Mouse (Mus musculus): ENCODE data around the gene 1810043G02Rik.
"Not testable (repeated sequence)": the region's sequence is repeated elsewhere in the genome, so short reads cannot be mapped to it uniquely, and the experiment has no call there.

Gene 1810043G02Rik

DNA sequence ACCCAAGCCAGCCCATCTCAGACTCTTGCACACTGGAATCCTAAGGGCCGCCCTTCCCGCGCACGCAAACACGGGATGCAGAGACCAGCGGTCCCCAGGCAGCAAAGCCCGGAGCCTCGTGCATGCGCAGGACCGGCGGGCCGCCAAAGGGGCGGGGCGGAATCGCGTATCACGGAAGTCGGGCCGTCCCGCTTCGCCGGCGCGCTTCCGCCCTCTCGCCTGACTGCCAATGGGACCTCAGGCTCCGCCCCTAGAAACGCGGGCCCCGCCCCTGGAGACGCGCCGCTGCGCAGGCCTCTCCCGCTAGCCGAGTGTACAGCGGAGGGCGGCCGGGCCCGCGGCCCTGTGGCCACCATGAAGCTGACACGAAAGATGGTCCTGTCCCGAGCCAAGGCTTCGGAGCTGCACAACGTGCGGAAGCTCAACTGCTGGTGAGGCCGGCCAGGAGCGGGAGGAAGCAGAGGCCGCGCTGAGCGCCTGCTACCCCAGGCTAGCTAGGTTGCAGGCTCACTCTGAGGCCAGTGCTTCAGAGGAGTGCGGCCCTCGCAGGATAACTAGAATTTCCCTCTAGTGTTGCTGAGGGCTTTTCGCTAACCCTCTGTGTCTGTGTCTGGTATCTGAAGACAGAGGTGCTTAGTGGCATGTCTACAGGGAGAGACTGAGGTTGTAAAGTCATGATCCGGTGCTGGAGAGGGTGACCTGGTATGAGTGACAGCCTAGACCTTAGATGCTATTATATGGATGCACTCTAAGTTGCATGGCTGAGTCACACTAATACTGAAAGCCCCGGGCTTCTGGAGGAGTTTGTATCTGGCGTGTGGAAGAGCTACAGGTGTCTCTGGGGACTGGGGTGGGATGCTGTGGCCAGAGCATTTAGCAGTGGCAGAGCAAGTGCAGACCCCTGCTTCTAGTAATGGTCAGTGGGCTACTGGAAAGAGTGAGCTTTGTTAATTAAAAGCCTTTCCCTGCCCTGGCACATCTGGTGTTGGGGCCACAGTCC is at the start of gene 1810043G02Rik:
Gene 1810043G02Rik (plus strand): TSS at position 174 of the 1,000 bp plus-strand sequence.
- peak; percentile 100 for DNase-seq (ENCODE audit: low spot score)

DNA sequence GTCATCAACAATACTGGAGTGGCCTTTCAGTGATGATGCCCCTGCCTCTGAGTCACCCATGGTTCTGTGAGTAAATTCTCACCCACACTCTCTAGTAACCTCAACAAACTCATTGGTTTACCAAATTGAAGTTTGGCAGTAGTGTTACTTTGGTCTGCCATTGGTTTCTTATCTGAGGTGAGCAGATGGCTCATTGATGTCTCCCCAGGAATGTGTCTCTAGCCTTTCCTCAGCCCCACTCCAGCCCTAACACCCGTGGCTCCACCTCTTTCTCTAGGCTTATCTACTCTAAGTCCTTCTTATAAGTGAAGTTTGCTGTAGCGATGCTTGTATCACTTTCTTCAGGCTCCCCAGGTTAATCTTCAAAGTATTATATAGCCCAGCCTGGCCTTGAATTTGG is 38.6 kb upstream of the 1810043G02Rik start:
- no peak for DNase-seq (ENCODE audit: low spot score)

DNA sequence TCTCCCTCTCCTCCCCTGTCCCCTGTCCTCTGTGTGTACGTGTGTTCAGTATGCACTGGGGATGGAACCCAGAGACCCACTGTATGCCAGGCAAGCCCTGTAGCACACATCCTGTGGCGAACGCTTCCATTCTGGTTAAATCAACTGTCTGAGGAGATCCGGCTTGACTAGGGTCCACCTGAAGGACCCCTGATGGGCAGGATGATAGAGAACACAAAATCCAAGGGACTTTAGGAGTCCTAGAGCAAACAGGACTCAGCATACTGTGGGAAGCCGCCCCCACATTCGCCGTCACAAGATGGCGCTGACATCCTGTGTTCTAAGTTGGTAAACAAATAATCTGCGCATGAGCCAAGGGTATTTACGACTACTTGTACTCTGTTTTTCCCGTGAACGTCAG is 27.9 kb upstream of the 1810043G02Rik start:
- not testable (repeated sequence) for DNase-seq (ENCODE audit: low spot score)

DNA sequence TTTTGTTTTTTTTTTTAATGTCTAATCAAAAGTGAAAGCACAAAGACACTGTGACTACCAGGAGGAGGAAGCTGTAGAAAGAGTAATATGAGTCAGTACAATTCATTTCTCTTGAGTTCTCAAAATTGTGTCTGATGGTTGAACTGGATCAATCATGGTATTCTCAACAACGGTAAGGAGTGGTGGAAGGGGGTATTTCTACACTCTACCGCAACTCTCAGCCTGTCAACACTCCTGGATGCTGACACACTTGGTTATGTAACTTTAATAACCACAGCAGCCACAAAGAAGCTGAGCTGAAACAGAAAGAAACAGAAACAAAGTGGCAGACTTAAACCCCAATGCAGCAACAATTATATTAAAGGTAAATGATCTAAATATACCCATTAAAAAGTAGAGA is 15.6 kb upstream of the 1810043G02Rik start:
- no peak for DNase-seq (ENCODE audit: low spot score)

DNA sequence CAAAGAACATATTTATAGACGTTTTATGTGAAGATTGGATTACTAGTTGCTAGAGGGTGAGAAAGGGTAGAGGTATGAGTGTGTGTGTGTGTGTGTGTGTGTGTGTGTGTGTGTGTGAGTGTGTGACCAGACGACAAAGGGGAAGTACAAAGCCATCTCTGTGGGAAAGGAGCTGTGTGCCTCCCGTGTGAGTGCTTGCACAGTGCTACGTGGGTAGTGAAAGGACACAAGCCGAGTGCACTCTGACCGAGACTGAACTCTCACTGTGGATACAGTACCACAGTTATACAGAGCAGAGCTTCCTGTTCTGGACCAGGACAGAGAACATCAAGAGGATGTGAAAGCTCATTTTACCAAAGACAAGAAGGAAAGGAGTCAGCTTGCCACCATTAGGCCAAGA is 14.4 kb upstream of the 1810043G02Rik start:
- DNase-seq (ENCODE audit: low spot score): no peak

DNA sequence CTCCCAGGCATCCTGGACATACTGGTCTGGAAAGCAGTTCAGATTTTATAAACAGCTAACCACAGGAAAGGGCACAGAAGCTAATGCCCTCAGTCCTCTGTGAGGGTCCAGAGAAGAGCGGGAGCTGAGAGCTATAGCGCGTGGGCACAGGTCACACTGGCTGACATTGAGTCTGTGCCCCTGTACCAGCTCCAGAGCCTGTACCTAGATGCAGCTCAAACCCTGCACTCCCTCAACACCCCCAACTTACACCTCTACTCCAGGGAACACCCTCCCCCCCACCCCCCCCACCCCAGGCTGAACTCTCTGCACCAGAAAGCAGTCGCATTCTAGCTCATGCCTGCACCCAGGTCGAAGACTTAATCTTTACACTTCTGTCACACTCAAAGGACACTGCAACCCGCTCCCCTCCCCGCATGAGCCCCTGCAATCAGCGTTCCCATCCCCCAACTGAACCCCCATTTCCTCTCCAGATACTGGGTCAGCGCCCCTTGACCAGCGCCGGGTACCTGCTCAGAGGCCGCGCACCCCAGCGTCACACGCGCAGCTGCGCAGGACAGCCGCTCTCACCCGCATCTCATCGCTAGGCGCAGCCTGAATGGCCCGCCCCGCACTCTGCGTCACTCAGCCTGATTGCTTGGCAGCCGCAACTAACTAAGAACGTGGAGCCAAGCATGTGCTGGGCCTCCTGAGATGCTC is 8.9 kb upstream of the 1810043G02Rik start:
- no peak for DNase-seq (ENCODE audit: low spot score)

DNA sequence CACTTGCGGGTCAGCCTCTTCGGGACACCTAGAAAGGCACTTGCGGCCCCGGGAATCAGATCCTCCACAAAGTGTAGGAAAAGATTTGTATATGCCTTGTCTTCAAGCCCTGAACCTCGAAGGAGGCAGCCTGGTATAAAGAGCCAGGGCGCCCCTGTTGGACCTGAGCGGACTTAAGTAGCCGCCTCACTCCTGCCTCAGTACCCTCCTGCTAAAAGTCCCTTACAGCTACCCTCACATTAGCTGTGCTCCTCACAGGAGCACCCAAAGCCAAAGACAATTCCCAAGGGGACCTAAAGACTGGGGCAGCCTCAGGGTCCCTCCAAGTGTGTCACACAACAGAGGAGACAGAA is 8.4 kb upstream of the 1810043G02Rik start:
- DNase-seq (ENCODE audit: low spot score): no peak

DNA sequence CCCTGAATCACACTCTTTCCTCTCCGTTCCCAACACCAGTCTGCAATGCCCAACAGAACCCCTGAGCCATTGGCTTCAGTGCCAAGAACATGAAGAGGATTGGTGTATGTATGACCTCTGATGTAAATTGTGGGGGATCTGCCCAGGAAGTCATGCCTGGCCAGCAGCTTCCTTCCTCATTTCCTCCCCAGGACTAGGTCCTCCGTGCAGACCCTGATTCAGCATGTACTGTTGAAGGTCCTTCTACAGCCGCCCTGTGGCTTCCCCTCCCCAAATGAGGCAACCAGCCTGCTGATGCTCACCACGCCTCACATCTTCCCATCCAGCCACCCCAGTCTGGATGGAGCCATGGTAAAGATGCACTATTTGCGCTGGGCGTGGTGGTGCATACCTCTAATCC is 7.8 kb upstream of the 1810043G02Rik start, which contains the start of gene Trpm2:
Gene Trpm2 (minus strand): TSS at position 83 of the 400 bp plus-strand sequence.
- DNase-seq (ENCODE audit: low spot score): no peak

DNA sequence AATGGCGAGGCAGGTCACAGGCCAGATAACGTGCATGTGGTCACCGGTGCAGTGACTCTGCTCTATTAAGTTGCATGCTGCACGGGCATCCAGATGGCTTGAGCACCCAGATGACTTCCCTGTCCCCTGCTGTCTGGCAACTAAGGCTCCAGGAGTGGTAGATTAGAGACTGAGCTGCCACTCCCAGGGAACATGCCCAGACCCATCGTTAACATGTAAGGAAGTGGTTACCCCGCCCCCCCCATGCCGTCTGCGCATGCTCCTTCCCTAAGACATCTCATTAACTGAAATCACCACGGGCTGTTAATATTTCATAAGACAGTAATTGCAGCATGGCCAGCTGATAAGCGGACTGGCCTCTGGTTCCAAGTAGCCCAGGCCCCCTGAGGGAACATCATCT is 7.1 kb upstream of the 1810043G02Rik start:
- DNase-seq (ENCODE audit: low spot score): no peak

DNA sequence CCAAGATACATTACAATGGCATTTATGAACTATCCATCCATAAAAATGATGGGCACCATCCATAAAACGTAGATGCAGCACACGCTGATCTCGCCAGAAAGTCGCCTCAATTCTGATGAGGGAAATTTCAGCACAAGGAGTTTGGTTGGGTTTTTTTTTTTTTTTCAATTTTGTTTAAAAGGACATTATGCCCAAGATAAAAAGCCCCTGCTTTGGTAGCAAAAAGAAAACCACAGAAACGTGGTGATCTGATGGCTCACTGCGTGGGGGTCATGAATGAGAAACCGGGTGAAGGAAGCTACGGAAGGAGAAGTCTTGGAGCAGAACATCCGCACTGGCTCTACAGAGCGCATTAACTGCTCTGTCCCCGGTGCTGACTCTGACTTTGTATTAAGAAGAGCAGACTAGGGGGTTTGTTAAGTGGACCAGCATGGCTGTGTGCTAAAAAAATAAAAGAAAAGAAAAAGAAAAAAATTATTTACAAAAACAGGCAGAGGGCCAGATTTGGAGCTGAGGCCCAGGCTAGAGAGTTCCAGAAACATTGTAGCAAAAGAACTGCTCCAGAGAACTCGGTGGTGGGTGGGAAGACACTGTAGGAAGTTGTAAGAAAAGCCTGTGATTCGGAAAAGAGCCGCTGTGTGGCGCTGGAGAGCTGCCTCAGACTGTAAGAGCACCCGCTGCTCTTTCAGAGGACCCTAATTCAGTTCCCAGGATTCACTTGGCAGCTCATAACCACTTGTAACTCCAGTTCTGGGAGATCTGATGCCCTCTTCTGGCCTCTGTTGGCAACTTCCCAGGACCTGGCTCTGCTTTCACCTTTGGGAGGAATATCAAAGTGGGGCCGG is 6.4 kb upstream of the 1810043G02Rik start:
- DNase-seq (ENCODE audit: low spot score): no peak

DNA sequence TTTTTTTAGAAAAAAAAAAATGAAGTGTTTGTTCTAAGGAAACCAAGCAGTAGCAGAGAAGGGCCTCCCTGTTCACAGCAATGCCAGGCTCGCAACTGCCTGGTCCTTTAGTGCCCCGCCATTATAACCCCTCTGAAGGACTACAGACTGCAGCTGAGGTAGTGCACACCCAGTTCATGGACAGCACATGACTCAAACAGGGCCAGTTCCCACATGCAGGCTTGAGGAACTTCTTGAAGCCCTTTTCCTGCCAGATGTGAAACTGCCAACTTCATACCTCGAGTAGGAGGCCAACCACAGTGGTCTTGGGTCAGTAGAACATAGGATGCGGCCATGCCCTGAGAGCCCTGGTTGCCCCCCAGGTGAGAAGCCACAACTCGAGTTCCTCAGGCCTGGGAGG is 4.0 kb upstream of the 1810043G02Rik start:
- no peak for DNase-seq (ENCODE audit: low spot score)

DNA sequence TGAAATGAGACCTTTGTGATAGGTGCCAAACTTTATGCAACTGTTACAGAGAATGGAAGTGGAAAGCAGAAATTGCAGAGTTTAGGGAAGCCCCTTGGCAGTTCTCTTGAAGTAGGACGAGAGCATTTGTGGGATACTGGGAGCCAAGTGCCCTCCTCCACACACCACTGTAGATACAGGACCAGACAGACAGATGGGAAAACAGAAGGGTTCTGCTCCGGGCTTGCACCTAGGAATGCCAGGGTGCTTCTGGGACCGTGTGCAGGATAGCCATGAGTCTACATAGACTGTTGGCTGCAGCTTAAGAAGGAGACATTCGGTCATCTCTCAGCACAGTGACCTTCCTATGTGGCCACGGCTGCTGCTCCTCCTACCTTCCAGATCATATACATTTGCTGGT is 3.5 kb upstream of the 1810043G02Rik start:
- no peak for DNase-seq (ENCODE audit: low spot score)

DNA sequence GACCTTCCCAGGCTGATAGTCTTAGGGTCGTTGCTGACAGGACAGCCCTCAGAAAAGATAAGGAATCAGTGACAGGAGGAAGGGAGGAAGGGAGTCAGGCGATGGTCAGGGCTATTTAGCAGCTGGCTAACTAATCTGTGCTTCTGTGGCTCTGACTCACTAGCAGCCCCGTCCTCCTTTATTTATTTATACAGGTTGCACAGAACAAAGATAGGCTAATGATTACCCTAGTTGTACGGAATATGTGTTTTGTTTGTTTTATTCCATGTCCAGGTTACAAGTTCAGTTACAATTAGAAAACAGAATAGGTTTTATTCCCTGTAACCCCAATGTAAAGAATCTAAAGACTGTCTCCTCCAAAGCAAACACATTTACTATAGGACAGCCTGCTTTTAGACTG is 2.7 kb upstream of the 1810043G02Rik start:
- no peak for DNase-seq (ENCODE audit: low spot score)

DNA sequence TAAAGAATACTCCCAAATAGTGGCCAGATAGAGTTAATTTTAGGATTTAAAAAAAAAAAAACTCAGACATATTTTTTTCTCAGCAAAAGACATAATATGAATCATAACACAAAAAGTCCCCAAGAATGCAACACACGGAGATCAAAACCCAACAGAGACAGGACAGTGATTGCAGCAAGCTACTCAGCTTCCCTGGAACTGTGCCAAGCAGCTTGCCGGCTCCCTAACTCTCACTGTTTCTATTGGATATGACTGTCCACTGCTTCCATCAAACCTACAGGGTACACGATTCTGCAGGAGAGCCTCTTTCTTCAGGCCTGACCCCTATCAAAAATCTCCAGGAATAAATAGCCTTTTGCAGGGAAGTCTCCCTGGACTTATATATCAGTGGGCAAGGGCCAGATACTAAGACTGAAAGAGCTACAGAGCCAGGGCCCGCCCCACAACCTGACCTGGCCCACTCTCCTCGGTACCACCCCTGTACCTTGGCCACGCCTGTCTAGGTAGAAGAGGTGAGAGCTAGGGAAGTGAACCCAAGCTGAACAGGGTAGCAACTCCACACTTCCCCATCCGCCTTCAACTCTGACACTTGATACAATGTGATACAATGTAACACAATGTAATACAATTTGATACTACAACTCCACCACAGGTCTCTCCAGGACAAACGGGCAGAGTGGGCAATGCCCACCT is 1.7 kb upstream of the 1810043G02Rik start:
- DNase-seq (ENCODE audit: low spot score): no peak

DNA sequence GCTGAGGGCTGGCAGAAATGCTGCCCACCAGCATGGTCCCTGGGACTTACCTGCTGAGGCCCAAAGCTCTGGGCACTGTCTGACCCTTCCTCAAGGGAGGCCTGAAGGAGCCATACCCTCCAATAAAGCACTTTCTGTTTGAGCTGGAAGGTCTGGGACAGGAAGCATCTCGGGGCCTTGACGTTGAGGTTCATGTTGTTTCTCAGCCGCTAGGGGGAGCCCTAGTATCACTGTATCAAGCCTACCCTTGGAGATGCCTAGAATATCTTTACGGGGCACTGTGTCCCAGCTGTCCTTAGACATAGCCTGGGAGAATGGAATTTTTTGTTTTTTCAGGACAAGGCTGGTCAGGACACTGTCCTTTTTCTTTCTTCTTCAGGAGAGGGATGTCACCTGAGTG is 6.3 kb downstream of the 1810043G02Rik start:
- peak; percentile 60 for DNase-seq (ENCODE audit: low spot score)

DNA sequence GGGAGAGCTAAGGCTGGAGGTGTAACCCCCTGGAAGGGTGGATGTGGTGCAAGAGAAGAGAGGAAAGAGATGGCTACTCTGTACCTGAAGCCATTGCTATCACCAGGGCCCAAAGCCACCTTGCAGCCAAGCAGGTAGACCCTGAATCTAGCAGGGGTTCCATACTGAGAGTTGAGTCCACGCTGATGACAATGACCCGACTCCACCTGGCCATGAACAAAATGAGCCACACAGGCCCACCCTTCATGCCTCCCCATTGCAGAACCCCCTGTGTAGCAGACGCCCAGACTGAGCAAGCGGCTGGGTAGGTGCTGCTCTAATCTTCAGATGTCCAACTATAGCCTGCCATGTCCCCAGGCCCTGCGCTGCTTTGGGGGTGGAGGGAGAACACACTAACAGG is 7.5 kb downstream of the 1810043G02Rik start:
- DNase-seq (ENCODE audit: low spot score): no peak

DNA sequence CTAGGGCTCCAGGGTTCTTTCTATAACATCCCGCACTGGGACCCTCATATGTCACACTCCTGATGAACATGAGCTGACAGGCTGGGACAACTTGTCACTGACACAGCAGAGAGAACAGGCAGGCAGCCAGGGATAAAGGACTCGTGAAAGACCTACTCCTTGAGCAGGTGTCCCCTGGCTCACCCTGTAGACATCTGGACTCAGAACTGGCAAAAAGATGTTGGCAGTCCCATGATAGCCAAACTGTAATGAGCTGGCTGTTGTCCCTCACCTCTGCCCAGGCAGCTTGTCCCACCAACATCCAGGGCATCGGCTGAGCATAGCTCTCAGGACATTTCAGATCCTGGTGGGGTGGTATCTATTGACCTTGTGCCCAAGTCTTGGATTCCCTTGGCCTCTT is 17.3 kb downstream of the 1810043G02Rik start:
- no peak for DNase-seq (ENCODE audit: low spot score)

DNA sequence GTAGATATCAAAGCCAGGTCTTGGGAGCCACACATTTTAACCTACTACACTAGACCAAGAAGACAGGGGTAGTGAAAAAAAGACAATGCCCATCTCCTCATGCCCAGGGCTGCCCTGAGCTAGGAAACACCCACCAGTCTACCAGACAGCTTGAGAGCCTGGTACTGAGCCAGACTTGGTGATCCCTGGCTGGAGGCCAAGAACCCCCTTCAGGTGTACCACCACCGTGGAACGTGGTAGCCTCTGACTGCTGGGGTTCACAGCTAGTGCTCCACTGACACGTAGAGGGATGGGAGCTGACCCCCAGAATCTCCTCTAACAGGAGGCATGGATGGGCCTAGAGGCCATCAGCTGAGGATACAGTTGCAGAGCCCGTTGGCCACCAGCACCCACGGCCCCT is 21.9 kb downstream of the 1810043G02Rik start:
- DNase-seq (ENCODE audit: low spot score): no peak

DNA sequence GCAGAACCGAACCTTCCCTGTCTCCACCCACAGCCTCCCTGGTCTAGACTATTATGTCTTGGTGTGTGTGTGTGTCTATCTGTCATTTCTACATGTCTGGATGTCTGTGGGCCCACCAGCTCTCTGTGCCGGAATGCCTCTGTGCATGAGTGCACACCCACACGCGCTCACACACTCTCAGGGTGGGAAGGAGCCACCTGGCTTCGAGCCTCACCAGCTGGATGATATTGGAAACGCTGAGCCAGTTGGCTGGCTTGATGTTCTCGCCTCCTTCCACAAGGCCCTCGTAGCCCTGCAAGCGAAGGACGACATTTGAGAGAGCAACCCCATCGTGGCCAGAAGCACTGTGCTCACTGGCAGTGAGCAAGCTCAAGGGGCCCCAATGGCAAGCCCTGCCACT is 23.5 kb downstream of the 1810043G02Rik start:
- DNase-seq (ENCODE audit: low spot score): no peak

DNA sequence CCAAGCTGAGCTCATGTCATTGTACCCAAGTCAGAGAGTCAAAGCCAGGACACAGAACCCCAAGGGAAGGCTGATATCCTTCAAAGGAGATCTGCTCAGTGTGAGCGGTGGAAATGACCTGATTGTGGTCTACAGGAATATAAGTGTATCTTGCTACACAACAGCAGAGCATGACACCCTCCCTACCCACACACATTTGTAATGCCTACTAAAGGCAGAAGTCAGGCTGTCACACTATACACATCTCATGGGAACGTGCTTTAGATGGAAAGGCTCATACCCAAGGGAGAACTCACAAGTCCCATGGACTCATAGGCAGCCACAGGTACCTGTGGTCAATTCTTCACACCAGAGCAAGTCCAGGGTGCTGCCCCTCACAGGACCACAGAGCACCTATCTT is 24.0 kb downstream of the 1810043G02Rik start:
- DNase-seq (ENCODE audit: low spot score): no peak

DNA sequence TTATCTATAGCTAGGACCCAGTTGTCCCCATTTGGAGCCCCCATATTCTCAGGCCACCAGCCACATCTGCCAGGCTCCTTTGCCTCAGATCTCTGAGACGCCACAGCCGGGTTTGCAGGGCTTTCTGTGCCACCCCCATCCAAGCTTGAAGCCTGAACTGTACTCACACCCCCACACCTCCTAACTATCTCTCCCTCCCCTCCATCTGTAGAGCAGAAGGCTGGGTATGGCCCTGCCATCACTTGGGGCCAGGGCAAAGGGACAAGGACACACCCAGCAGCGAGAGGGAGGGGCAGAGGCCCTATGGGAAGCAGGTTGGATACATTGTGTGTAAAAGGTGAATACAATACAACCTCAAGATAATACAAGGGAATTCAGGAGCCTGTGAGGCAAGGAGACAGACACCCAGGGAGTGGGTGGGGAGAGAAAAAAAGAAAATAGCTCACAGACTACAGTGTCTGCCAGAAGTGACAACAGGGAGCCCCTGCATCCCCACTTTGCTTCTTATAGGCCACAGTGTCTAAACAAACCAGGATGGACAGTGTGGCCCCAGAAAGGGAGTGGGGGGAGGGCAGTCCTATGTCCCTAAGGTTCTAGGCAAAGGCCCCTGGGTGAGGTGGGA is 26.3 kb downstream of the 1810043G02Rik start:
- no peak for DNase-seq (ENCODE audit: low spot score)
